Mouse (Mus musculus): ENCODE results near the gene S100a13.

Gene S100a13

DNA sequence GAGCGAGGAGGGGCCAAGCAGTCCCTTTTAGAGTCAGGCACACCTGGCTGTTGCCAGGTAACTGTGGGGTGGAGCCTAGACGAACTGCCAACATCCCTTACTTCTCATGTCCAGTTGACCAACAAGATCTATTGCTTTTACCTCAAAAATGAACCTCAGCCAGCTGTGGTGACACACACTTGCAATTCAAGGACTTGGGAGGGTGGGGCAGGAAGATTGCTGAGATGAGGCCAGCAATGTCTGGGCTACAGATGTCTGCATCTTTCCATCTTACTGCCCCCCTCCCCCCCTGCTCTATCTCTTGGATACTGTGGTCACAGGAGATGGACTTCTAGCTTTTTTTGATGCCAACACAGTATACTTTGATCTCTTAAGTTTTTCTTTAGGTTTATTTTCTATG is 38.0 kb downstream of the S100a13 start:
- no peak for DNase-seq (ENCODE audit: low spot score in 2 of 2)

DNA sequence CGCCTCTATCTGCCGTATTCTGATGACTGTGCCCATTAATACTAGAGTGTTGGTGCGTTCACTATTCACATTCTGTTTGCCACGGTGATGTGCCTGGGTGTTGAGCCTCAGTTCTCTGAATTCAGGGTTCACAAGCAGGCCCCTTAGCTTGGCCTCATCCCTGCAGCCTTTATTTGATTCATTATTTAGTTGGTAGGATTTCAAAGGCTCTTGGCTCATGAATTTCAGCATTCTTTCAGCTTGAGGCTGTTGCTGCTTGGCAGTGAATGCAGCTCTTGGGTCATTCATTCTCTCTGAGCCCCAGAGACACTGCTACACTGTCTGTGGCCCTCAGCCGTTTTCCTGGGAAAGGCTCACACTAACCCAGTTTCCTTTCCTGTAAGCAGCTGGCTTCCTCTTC is 41.7 kb downstream of the S100a13 start:
- DNase-seq (ENCODE audit: low spot score in 2 of 2): no peak

DNA sequence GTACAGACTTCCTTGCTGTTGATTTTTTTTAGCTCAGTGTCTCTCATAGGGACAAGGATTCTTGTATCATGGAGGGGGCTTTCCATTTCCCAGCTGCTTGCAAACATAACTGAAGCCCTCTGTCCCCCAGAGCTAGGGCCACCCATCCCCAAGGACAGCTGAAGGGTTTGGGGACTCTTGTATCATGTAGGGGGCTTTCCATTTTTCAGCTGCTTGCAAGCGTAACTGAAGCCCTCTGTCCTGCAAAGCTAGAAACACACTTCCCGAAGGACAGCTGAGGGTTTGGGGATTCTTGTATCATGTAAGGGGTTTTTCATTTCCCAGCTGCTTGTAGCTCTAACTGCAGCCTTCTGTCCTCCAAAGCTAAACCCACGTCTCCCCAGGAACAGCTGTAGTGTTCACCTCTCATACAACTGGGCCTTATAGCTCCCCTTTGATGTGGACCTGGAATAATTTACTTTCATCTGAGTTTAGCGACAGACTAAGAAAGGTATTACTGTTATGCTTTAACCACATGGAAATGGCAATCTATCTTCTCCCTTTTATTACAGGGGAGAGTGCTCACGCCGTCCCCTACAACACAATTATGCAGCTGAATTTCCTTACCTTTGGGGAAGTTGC is 45.9 kb downstream of the S100a13 start, which contains the start of gene S100a3:
Gene S100a3, plus strand, starts transcription at position 571 of the 621 bp plus-strand sequence.
- no peak for DNase-seq (ENCODE audit: low spot score in 2 of 2)
